Mouse (Mus musculus): ENCODE data around the gene Rora.

- TF ChIP-seq CTCF (IDR thresholded peaks at IDR 0.05; ENCODE audit: control insufficient read depth, insufficient read depth, low read length) (no peak), POLR2A (IDR thresholded peaks at IDR 0.05; ENCODE audit: borderline replicate concordance, control insufficient read depth, low read depth, low read length) (no peak)
These were observed 326.5 kb downstream of the Rora start for GRCm38 (mm10) chr9:68980041-68980440.
